Mouse (Mus musculus): ENCODE measurements around the gene Dst. TPM values are rescaled to one million over a fixed set of nuclear protein-coding genes. Genes with fewer than 3 reads are reported as not detected.

Dst gene
- polyA plus RNA-seq, 1 experiment from 2014 or later, result 23.5 TPM

- Histone ChIP-seq H3K4me3 (no peak overlapping the region), H3K36me3 (peaks cover 41% of the 10 kb centered on the region), H3K4me2 (replicated peaks) (no peak overlapping the region), H3K27ac (no peak overlapping the region), H3K4me1 (no peaks in the 10 kb centered on the region), H3K9me3 (no peaks in the 10 kb centered on the region), H3K9ac (no peak overlapping the region), H3K27me3 (no peaks in the 10 kb centered on the region)
- ATAC-seq (ENCODE audit: low FRiP score, low read depth), result no peak
- 88% methylated on average over 2 of the region's 2 CpGs for WGBS
Measured at GRCm38 (mm10) chr1:34216456-34216855, 308.4 kb downstream of the Dst start.

- no peaks in the 10 kb centered on the region for H3K27me3 ChIP-seq
- H3K27ac ChIP-seq, result no peak overlapping the region
- H3K9ac ChIP-seq, result no peak overlapping the region
- no peak overlapping the region for H3K4me3 ChIP-seq
- no peak overlapping the region for H3K4me2 ChIP-seq (replicated peaks)
- peaks cover 27% of the 10 kb centered on the region for H3K36me3 ChIP-seq
- no peaks in the 10 kb centered on the region for H3K9me3 ChIP-seq
- ATAC-seq (ENCODE audit: low FRiP score, low read depth), result peak; percentile 73; the same call in 1 of the 2 replicates
- 30% methylated on average over 6 of the region's 6 CpGs for WGBS
- no peaks in the 10 kb centered on the region for H3K4me1 ChIP-seq
Measured at GRCm38 (mm10) chr1:34218323-34218722, 310.3 kb downstream of the Dst start.

GRCm38 (mm10) chr1:34218801-34219200 is 310.8 kb downstream of the Dst start:
- Histone ChIP-seq H3K4me3 (no peak overlapping the region), H3K27ac (no peak overlapping the region), H3K4me1 (no peaks in the 10 kb centered on the region), H3K36me3 (peaks cover 27% of the 10 kb centered on the region), H3K9me3 (no peaks in the 10 kb centered on the region), H3K9ac (no peak overlapping the region), H3K4me2 (replicated peaks) (no peak overlapping the region), H3K27me3 (no peaks in the 10 kb centered on the region)
- 80% methylated on average over 9 of the region's 9 CpGs for WGBS
- ATAC-seq (ENCODE audit: low FRiP score, low read depth), result no peak

GRCm38 (mm10) chr1:34220094-34220601 is 312.1 kb downstream of the Dst start:
- no peak overlapping the region for H3K9ac ChIP-seq
- ATAC-seq (ENCODE audit: low FRiP score, low read depth), result no peak
- 81% methylated on average over 11 of the region's 11 CpGs for WGBS

GRCm38 (mm10) chr1:34223866-34224265 is 315.8 kb downstream of the Dst start:
- Histone ChIP-seq H3K9me3 (no peaks in the 10 kb centered on the region), H3K27me3 (no peaks in the 10 kb centered on the region), H3K4me3 (no peak overlapping the region), H3K27ac (no peak overlapping the region), H3K4me2 (replicated peaks) (no peak overlapping the region), H3K4me1 (0 out of 2 replicates have a peak, but pooled peaks cover 6% of the 10 kb centered on the region), H3K9ac (no peak overlapping the region), H3K36me3 (peaks cover 58% of the 10 kb centered on the region)
- 91% methylated on average over 11 of the region's 11 CpGs for WGBS
- ATAC-seq (ENCODE audit: low FRiP score, low read depth), result no peak

More at GRCm38 (mm10) chr1:34220094-34220601, 312.1 kb downstream of the Dst start:
- H3K27me3 ChIP-seq, result no peaks in the 10 kb centered on the region
- 0 out of 2 replicates have a peak overlapping the region, but pooled peaks have one; percentile 10 for H3K27ac ChIP-seq
- no peaks in the 10 kb centered on the region for H3K4me1 ChIP-seq
- H3K4me3 ChIP-seq, result no peak overlapping the region
- no peaks in the 10 kb centered on the region for H3K9me3 ChIP-seq
- H3K36me3 ChIP-seq, result peaks cover 33% of the 10 kb centered on the region
- H3K4me2 ChIP-seq (replicated peaks), result no peak overlapping the region

GRCm38 (mm10) chr1:34227676-34228075 is 319.7 kb downstream of the Dst start:
- 0 out of 2 replicates have a peak, but pooled peaks cover 6% of the 10 kb centered on the region for H3K4me1 ChIP-seq
- H3K27ac ChIP-seq, result no peak overlapping the region
- WGBS, result 62% methylated on average over 8 of the region's 8 CpGs
- H3K36me3 ChIP-seq, result peaks cover 54% of the 10 kb centered on the region
- no peak overlapping the region for H3K4me3 ChIP-seq
- no peaks in the 10 kb centered on the region for H3K27me3 ChIP-seq
- no peak overlapping the region for H3K4me2 ChIP-seq (replicated peaks)
- H3K9me3 ChIP-seq, result no peaks in the 10 kb centered on the region
- ATAC-seq (ENCODE audit: low FRiP score, low read depth), result no peak
- H3K9ac ChIP-seq, result no peak overlapping the region

GRCm38 (mm10) chr1:34231041-34231440 is 323.0 kb downstream of the Dst start:
- no peaks in the 10 kb centered on the region for H3K9me3 ChIP-seq
- 84% methylated on average over 2 of the region's 2 CpGs for WGBS
- no peak overlapping the region for H3K4me2 ChIP-seq (replicated peaks)
- no peak for ATAC-seq (ENCODE audit: low FRiP score, low read depth)
- no peak overlapping the region for H3K27ac ChIP-seq
- no peak overlapping the region for H3K4me3 ChIP-seq
- no peak overlapping the region for H3K9ac ChIP-seq
- peaks cover 27% of the 10 kb centered on the region for H3K36me3 ChIP-seq
- peaks cover 18% of the 10 kb centered on the region for H3K4me1 ChIP-seq
- no peaks in the 10 kb centered on the region for H3K27me3 ChIP-seq

- Histone ChIP-seq H3K4me2 (replicated peaks) (peak overlapping the region; percentile 88), H3K27me3 (peaks cover 8% of the 10 kb centered on the region; the same call in 1 of the 2 replicates), H3K36me3 (peaks cover 8% of the 10 kb centered on the region), H3K27ac (0 out of 2 replicates have a peak overlapping the region, but pooled peaks have one; percentile 15), H3K9me3 (no peaks in the 10 kb centered on the region), H3K4me3 (peak overlapping the region; percentile 53), H3K9ac (peak overlapping the region; percentile 72), H3K4me1 (peaks cover 30% of the 10 kb centered on the region)
- ATAC-seq (ENCODE audit: low FRiP score, low read depth), result peak; percentile 85
- WGBS, result under 1% methylated on average over 28 of the region's 28 CpGs
Measured at GRCm38 (mm10) chr1:34236254-34236723, 328.3 kb downstream of the Dst start.

- H3K9me3 ChIP-seq, result no peaks in the 10 kb centered on the region
- H3K9ac ChIP-seq, result peak overlapping the region; percentile 72; the same call in 1 of the 2 replicates
- no peak overlapping the region for H3K27ac ChIP-seq
- H3K27me3 ChIP-seq, result peaks cover 8% of the 10 kb centered on the region; the same call in 1 of the 2 replicates
- 54% methylated on average over 14 of the region's 14 CpGs for whole genome bisulfite sequencing
- H3K4me1 ChIP-seq, result peaks cover 30% of the 10 kb centered on the region
- peak overlapping the region; percentile 53 for H3K4me3 ChIP-seq
- ATAC-seq (ENCODE audit: low FRiP score, low read depth), result no peak
- 0 out of 2 replicates have a peak, but pooled peaks cover 5% of the 10 kb centered on the region for H3K36me3 ChIP-seq
- peak overlapping the region; percentile 88 for H3K4me2 ChIP-seq (replicated peaks)
Measured at GRCm38 (mm10) chr1:34237211-34237610, 329.2 kb downstream of the Dst start.

GRCm38 (mm10) chr1:34237689-34238091 is 329.7 kb downstream of the Dst start:
- Histone ChIP-seq H3K27ac (no peak overlapping the region), H3K4me2 (replicated peaks) (peak overlapping the region; percentile 88), H3K9me3 (no peaks in the 10 kb centered on the region), H3K9ac (no peak overlapping the region), H3K27me3 (peaks cover 8% of the 10 kb centered on the region; the same call in 1 of the 2 replicates), H3K36me3 (peaks cover 8% of the 10 kb centered on the region), H3K4me1 (peaks cover 30% of the 10 kb centered on the region), H3K4me3 (peak overlapping the region; percentile 53)
- no peak for ATAC-seq (ENCODE audit: low FRiP score, low read depth)
- 83% methylated on average over 12 of the region's 12 CpGs for WGBS

- H3K4me2 ChIP-seq (replicated peaks), result peak overlapping the region; percentile 88; the same call in 1 of the 2 replicates
- H3K27me3 ChIP-seq, result peaks cover 8% of the 10 kb centered on the region; the same call in 1 of the 2 replicates
- no peak for ATAC-seq (ENCODE audit: low FRiP score, low read depth)
- no peak overlapping the region for H3K27ac ChIP-seq
- peaks cover 30% of the 10 kb centered on the region for H3K4me1 ChIP-seq
- no peaks in the 10 kb centered on the region for H3K9me3 ChIP-seq
- peaks cover 14% of the 10 kb centered on the region for H3K36me3 ChIP-seq
- H3K9ac ChIP-seq, result no peak overlapping the region
- 92% methylated on average over 6 of the region's 6 CpGs for WGBS
- H3K4me3 ChIP-seq, result no peak overlapping the region
Measured at GRCm38 (mm10) chr1:34238231-34238630, 330.2 kb downstream of the Dst start.

GRCm38 (mm10) chr1:34244678-34245077 is 336.7 kb downstream of the Dst start:
- WGBS, result 83% methylated on average over 10 of the region's 10 CpGs
- Histone ChIP-seq H3K36me3 (peaks cover 61% of the 10 kb centered on the region), H3K9me3 (no peaks in the 10 kb centered on the region), H3K4me2 (replicated peaks) (no peak overlapping the region), H3K27ac (no peak overlapping the region), H3K27me3 (no peaks in the 10 kb centered on the region), H3K9ac (no peak overlapping the region), H3K4me3 (no peak overlapping the region), H3K4me1 (peaks cover 4% of the 10 kb centered on the region; the same call in 1 of the 2 replicates)
- no peak for ATAC-seq (ENCODE audit: low FRiP score, low read depth)

Measured in limb, embryonic 13.5 days (tissue).